Mouse (Mus musculus): ENCODE data around the gene Sgcd. TPM values are rescaled to one million over a fixed set of nuclear protein-coding genes. Genes with fewer than 3 reads are reported as not detected.

The Sgcd gene
- polyA plus RNA-seq (2017; shearing (Covaris generic)): not detected

GRCm38 (mm10) chr11:47988697-47989533, at the start of gene Sgcd:
Gene Sgcd (minus strand): TSS chr11:47988969.
- no peak for ATAC-seq

DNA sequence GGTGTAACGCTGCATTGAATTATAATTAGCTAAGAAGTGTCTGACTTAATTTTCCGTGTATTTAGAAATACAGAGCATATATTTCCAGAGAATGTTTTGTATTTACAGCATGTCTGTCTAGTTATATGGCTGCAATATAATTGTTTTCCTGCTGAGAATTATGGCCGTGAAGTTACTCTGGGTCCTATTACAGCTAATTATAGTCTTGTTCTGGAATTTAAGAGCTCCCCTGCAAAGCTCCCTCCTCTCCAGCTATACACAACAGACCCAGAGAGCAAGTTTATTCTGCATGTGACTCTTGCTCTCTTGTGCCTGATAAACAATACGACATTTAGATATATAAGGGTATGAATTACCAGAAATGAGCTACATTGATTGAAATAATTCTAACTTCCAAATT, 49.3 kb upstream of the Sgcd start:
- no peak for ATAC-seq

GRCm38 (mm10) chr11:48012836-48013235, 24.1 kb upstream of the Sgcd start:
- no peak for ATAC-seq

GRCm38 (mm10) chr11:47988333-47988696, 454 bp downstream of the Sgcd start:
- no peak for ATAC-seq

- no peak for ATAC-seq
These were observed 889 bp downstream of the Sgcd start for GRCm38 (mm10) chr11:47987893-47988267.

DNA sequence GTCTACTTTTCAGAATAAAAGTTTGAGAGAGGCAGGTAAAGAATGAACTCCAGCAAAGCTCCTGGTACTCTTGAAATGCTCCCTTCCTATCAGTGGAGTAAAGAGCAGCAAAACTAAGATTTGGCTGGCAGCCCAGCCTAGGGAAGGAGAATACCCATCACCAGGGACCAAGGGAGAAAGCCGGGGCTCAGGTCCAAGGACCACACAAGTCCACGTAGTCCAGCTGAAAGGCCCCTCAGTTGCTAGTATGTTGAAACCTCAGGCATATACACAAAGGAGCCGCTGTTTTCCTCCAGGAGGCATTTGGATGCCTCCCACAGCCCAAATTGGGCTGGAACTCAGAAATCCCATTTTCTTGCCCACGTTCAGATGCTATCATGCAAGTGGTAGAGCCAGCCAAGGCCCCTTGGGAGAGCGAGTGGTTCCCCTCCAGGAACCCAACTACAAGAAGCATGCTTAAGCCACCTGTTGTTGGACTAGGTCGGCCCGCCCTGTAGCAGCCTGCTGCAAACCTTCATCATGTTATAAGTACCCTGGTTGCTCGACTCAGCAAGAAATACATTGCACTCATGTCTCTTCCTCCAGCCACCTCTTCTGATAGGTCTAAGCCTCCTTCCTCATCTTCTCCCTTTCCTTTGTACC, 1.4 kb downstream of the Sgcd start:
- ATAC-seq: no peak

DNA sequence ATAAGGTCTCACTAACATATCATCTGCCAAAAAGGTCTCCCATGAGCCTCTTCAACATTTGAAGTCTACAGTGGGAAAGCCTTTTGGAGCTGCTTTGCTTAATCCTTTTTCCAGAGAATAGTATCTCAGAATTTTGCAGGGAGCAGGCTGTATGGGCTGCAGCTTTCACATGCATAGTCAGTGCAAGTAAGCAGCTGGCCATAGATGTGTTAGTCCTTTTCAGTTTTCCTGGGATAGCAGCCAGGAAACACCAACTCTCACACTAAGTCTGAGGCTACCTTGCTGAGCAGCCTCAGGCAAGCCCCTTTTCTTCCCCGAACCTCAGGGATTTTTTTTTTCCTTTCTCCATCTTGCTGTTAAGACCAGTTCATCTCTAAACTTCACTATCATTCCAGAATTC, 6.6 kb downstream of the Sgcd start:
- ATAC-seq: no peak

DNA sequence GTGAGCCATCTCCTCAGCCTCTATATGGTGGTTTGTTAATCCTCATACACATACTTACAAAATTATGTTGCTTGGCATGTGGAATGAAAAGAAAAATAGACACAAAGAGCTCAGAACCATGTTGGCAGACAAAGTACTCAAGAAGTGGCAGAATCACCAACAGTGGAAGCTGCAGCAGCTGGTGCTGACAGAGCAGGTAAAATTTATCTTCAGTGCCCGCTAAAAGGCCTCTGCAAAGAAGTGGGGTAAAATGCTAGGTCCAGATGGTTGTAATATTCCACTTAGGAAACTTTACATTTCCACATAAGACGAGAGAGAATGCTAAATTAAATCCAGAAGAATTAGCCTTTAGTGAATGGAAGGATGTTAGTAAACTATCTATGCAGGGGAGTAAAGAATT, 7.7 kb downstream of the Sgcd start:
- no peak for ATAC-seq

- no peak for ATAC-seq
These were observed 35.5 kb downstream of the Sgcd start for GRCm38 (mm10) chr11:47953291-47953690.

DNA sequence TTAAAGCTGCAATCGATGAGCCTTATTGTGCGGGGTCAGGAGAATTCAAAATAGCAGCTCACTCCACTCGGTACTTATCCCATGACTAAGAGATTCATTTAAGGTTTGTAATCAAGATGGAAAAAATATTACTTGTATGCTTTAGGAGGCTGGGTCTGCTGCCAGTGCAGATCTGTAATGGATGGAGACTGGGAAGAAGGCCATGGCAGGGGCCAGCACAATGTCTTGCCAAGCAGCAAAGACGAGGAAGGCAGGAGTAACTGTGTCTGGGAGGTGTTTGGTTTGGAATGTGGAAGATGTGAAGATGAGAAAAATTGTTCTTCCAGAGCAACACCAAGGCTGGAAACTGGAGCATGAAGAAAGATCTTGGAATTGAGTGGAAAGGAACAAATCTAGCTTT, 36.4 kb downstream of the Sgcd start:
- ATAC-seq: no peak

DNA sequence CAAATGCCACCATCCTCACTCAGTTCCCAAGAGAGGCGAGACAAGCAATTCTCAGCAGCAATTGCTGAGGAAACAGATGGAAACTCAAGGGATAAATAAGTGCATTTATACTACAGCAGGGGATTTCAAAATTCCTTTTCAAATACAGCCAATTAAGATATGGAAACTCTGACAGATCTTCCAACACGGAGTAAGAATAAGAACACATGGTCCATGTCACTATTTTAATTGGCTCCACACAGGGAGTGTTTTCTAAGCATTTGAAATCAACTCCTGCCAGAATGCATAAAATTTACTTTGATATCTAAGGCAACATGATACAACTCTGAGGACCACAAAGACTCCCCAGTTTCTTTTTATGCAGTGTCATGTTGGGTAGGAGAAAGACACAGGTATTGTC, 49.0 kb downstream of the Sgcd start:
- ATAC-seq: no peak

GRCm38 (mm10) chr11:47917616-47918015, 71.2 kb downstream of the Sgcd start:
- no peak for ATAC-seq

DNA sequence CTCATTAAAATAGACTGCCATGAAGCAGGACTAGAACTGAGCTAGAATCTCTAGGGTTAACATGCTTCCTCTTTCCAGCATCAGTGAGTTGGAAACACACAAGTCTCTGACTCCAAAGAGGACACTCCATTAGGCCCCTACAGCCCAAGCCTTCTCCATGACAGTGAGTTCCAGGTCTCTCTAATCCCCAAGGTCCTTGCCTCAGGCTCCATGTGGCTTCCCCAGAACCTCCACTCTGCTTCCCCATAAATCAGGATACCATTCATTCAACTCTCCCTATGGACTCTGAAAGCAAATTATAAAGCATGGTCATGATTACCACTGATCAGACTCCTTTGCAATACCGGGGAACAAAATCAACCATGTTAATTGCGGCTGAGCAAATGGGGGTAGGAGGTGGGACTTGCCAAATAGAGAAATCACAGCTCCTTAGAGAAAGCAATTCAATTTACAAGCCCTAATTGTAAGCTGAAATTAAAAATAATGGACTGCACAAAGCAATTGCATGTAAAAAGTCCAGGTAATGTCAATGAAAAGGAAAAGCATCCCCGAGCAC, 97.1 kb downstream of the Sgcd start:
- no peak for ATAC-seq

GRCm38 (mm10) chr11:47890315-47890714, 98.5 kb downstream of the Sgcd start:
- no peak for ATAC-seq

- ATAC-seq: no peak
These were observed 103.5 kb downstream of the Sgcd start for GRCm38 (mm10) chr11:47885310-47885709.

- no peak for ATAC-seq
These were observed 105.2 kb downstream of the Sgcd start for GRCm38 (mm10) chr11:47883545-47883944.

DNA sequence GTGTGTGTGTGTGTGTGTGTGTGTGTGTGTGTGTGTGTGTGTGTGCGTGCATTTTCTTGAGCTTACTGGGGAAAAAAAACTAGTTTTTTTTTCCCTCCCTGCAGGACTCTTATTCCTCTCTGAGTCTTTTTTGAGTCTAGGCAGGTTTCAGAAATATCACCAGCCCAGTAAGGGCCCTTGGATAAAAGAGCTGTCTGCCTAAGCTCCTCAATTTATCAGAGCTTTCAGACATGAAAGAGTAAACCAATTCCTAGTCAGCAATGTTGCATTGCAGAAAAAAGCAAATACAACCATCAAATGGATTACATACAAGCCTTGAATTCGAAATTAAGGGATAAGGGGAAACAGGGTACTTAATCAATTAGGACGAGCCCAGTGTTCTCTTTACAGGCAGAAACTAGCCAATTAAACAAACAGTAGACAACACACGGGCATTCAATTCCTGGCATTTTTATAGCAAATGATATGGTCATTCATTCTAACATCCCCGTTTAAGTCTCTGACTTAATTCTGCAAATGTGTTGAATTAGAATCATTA, 112.1 kb downstream of the Sgcd start:
- ATAC-seq: no peak

GRCm38 (mm10) chr11:47845894-47846293, 142.9 kb downstream of the Sgcd start:
- ATAC-seq: no peak

DNA sequence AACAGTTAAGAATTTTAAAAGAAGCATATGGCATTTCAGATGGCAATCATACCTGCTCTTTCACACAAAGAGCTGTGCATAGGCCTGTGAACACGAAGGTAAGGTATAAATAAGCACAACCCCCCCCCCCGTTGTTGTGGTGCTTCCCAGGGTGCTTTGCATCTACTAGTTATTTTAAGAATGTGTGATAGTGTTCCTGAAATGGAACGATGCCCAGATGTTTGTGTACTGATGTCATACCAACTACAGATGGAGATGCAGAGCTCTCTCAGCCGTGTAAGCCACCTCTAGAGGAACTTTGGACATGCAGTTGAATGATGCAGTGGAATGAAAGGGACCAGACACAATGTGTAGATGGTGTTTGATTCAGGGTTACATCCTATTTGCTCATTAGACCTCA, 155.5 kb downstream of the Sgcd start:
- ATAC-seq: no peak

- ATAC-seq: no peak
These were observed 178.5 kb downstream of the Sgcd start for GRCm38 (mm10) chr11:47810307-47810706.

- ATAC-seq: no peak
These were observed 184.6 kb downstream of the Sgcd start for GRCm38 (mm10) chr11:47804101-47804715.

GRCm38 (mm10) chr11:47777916-47778226, 210.9 kb downstream of the Sgcd start:
- ATAC-seq: no peak

- no peak for ATAC-seq
These were observed 211.4 kb downstream of the Sgcd start for GRCm38 (mm10) chr11:47777226-47777915.

Data from activated CD4-positive, CD25-positive, alpha-beta regulatory T cell, adult 4 months (primary cell).